Mouse (Mus musculus) adrenal gland, postnatal 36 days (tissue): ENCODE measurements around the gene Mbd3l2. TPM values are rescaled to one million over a fixed set of nuclear protein-coding genes. Genes with fewer than 3 reads are reported as not detected.
A peak's percentile ranks its signal among the peaks of the same experiment; 100 is the strongest.
"Not testable (repeated sequence)": the region's sequence is repeated elsewhere in the genome, so short reads cannot be mapped to it uniquely, and the experiment has no call there.

ENCODE experiments used
- DNase-seq, 2 experiments: peaks; one replicate each; pipeline ENCODE4 v3.0.0; 2021; ENCODE audit warnings: mixed read lengths in 1 of 2
- long read RNA-seq, 2 experiments: library from polyadenylated mRNA; stranded (forward); transcript quantifications; one replicate each; pipeline ENCODE4 v2.0.0; 2021; ENCODE audit warnings: borderline sequencing depth in 2 of 2
- microRNA-seq: library from miRNA; unstranded; fragments of <30 nt; microRNA quantifications from one replicate; pipeline ENCODE4 v1.2.0, GENCODE M21; 2021
- total RNA-seq, 2 experiments: library from RNA; stranded (reverse); gene quantifications; 2 replicates each; pipeline ENCODE4 v1.2.3; 2021

Gene Mbd3l2
- total RNA-seq, result not detected
- long read RNA-seq, experiment 1, result 0 reads
- long read RNA-seq, experiment 2, result 0 reads

GRCm38 (mm10) chr9:18430354-18430753, at the start of gene Mbd3l2:
TSS of gene Mbd3l2 (plus strand) at chr9:18430654.
- no peak for DNase-seq

- no peak for DNase-seq
Observed at GRCm38 (mm10) chr9:18385782-18386181, 44.7 kb upstream of the Mbd3l2 start.

GRCm38 (mm10) chr9:18399629-18400028, 30.8 kb upstream of the Mbd3l2 start:
- DNase-seq, result no peak

DNA sequence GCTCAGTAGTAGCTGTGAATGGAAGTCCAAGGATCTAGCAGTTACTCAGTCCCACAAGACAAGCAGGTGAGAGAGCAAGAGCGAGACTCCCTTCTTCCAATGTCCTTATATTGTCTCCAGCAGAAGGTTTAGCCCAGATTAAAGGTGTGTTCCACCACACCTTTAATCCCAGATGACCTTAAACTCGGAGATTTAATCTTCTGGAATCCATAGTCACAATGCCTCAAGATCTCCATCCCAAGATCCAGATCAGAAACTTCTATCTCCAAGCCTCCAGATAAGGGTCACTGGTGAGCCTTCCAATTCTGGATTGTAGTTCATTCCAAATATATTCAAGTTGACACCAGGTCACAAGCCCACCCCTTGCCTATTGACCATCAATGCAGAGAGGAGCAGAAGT, 27.6 kb upstream of the Mbd3l2 start, which contains the start of gene Naalad2:
Naalad2 (minus strand) TSS at position 101 of the 400 bp plus-strand sequence.
- DNase-seq, result not testable (repeated sequence)

DNA sequence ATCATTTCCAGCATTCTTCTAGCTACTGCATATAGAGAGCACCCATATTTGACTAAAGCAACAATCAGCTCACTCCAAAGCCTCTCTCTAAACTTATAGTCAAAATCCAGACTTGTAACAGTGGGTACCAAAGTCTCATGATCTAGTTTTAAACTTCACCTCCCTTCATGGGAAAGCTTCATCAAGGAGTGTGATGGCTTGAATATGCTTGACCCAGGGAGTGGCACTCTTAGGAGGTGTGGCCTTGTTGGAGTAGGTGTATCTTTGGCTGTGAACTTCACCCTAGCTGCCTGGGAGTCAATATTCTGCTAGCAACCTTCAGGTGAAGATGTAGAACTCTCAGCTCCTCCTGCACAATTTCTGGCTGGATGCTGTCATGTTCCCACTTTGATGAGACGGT, 26.3 kb upstream of the Mbd3l2 start, which contains the start of gene Ubtfl1:
Ubtfl1 (plus strand) TSS at position 301 of the 400 bp plus-strand sequence.
- no peak for DNase-seq

DNA sequence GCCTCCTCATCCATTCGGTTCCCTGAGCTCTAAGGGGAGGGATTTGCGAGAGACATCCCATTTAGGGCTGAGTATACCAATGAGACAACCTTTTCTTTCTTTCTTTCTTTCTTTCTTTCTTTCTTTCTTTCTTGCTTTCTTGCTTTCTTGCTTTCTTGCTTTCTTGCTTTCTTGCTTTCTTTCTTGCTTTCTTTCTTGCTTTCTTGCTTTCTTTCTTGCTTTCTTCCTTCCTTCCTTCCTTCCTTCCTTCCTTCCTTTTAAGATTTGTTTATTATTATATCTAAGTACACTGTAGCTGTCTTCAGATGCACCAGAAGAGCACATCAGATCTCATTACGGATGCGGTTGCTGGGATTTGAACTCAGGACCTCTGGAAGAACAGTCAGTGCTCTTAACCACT, 18.1 kb upstream of the Mbd3l2 start:
- DNase-seq, result not testable (repeated sequence)

GRCm38 (mm10) chr9:18431687-18432086, 1.2 kb downstream of the Mbd3l2 start:
- peak; percentile 13 to 15 for DNase-seq

DNA sequence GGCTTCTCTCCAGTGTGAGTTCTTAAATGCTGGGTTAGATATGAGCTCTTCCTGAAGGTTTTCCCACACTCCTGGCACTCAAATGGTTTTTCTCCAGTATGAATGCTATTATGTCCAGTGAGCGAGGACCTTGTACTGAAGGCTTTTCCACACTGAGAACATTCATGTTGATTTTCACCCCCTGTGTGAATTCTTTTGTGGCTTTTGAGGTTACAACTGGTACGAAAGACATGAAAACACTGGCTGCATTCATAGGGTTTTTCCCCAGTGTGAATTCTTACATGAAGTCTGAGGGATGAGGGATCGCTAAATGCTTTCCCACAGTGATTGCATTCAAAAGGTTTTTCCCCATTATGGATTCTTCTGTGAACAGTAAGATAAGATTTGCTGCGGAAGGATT, 26.1 kb downstream of the Mbd3l2 start:
- no peak for DNase-seq

DNA sequence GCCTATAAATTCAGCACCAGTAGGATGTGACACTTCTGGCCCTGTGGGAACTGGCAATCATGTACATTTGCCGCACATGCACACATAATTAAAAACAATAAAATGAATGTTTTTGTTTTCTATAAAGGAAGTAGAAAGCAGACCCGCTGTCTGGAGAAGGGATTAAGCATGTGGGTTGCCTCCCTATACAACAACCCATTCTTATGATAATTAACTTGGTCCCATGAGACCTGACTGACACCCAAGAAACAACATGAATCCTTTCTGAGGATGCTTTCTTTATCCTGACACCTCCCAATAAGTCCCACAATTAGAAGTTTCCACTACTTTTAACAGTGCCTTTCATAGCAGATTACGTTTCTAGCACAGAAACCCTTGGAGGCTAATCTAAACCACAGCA, 36.9 kb downstream of the Mbd3l2 start:
- DNase-seq, result no peak

DNA sequence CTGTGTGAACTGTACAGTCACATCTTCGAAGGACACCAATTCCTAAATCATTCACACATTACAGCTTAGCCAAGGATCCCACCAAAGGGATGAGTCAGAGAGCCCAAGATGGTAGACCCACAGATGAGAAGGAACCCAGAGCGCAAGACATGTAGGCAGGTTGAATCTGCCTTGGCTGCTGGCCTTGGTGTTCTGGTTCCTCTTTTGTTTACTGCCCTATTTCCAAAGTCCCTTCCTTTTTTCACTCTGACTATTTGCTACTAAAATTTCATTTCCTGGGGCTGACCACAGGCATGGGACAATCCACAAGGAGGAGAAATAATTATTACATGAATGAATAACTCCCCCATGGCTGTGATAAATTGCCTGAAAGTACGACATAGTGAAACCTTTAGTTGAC, 37.6 kb downstream of the Mbd3l2 start:
- no peak for DNase-seq

DNA sequence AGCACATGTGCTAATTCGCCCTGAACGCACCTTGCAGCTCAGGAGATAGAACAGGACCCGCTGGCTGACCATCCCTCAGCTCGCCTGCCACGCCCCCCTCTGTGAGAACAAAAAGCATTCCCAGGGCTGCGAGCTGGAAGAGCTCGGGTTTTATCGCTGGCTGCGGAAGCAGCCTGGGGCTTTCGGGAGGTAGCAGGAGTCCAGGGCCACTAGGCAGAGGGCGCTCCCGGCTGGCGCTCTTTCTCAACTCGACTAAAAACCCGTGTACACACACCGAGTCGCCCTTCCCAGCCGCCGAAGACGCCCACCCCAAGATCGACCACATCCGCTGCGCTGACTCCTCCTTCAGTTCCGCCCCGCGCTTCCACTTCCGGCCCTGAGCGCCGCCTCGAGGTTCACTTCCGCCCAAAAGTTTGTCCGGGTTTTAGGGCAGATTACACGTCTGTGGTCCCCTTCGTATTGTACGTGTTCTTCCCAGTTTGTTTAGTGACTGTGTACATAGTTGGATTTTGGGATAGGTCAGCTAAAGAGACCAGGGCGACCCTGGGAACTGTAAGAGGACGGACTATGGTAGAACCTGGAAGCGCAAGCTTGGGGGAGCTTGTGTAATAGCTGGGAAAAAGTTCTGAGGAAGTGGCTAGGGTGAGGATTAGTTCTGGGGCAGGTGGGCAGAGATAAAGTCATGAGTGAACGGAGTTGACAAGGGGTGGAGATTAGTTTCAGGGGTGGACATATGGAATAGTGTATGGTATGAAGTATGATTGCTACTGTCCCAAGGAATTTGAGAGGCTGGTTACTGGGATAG, 43.1 kb downstream of the Mbd3l2 start:
- peak; percentile 74 for DNase-seq

DNA sequence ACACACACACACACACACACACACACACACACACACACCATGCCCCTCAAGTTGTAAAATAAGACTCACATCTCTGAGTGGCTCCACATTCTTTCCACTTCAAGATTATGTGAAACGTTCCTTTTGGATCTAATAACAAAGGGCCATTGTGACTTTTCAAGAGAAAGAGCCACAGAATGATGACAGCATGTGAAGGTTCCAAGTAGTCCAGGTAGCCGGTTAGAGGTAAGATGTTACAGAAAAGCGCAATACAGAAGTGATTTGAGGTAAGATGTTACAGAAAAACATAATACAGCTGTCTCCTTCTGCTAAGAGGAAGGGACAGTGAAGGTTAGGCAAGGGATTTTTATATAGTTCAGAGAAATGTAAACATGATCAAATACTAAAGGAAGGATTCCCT, 47.7 kb downstream of the Mbd3l2 start, which contains the start of the genes Zfp558 and Mbd3l1:
Zfp558 (minus strand) TSS at position 101 of the 400 bp plus-strand sequence.
Mbd3l1 (plus strand) TSS at position 192 of the 400 bp plus-strand sequence.
- no peak for DNase-seq

Small RNA genes lying within 50 kb of the gene (microRNA-seq; reads per million reads assigned to microRNA genes)
- not detected for gene Gm22854

Other genes with a start within 250 kb of the Mbd3l2 start
- 100 to 1,000 TPM in 1 of 2 experiments, 10 to 100 TPM in 1; 71.3 to 116 TPM for gene Chordc1, start 138.5 kb upstream of the Mbd3l2 start, total RNA-seq
- gene Naalad2, start 27.7 kb upstream of the Mbd3l2 start, total RNA-seq, result 1 to 10 TPM; 3.9 to 4.3 TPM
- not detected for gene Ubtfl1, start 26.2 kb upstream of the Mbd3l2 start, total RNA-seq
- gene Zfp558, start 47.6 kb downstream of the Mbd3l2 start, total RNA-seq, result 1 to 10 TPM in 1 of 2 experiments, under 1 TPM in 1; 0.89 to 1.2 TPM
- not detected for gene Mbd3l1, start 47.7 kb downstream of the Mbd3l2 start, total RNA-seq
- gene Muc16, start 243.9 kb downstream of the Mbd3l2 start, total RNA-seq, result 1 to 10 TPM; 2.6 to 3.2 TPM